13 mouse cellular contexts compared by ENCODE assay signal in the genomic region with DNA sequence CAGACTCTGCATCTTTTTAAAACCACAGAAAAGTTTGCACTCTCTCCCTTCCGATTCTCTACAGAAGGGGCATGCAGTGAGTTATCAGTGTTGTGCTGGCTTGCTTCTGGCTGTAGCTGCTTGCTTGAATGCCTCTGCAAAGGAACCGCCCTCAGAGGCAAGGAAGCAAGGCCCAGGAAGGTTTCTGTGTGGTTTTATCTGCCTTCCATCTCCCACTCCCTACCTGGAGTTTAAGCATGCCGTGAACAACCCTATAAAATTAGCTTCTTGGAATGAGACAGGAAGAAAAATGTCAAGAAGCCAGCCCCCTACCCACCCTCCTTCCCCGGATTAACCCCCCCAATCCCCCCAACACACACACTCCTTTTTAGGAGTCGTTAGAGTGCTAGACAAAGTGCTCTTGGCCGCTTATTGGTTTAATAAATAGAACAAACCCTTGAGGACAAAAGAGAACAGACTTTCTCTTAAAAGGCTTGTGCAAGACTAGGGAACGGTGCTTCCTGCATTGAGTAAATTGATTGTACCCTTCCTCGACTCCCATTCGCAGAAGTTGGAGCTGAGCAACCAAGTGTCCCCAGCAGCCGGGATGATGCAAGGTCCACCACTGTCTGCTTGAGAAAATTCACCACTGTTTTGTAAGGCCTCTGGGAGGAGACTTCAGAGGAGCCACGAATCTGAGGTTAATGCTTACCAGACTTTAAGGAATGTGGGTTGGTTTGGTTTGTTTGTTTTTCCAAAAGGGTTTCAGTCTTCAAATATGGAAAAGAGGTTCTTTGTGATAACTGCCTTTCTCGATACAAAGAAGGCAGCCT. TPM values are rescaled to one million over a fixed set of nuclear protein-coding genes. Genes with fewer than 3 reads are reported as not detected.
DNase-seq lines count a peak whose midpoint lies in the region; ATAC-seq and TF ChIP-seq lines count a peak whose summit lies in the region.
"Had no signal": no experiment of that assay in that cellular context is flagged by ENCODE, and none has a peak within 500 bp of the region (broad histone marks: within the 10 kb centered on the region; RNA-seq: fewer than 3 reads in every experiment).

No protein-coding gene starts in this region.

- H3K4me2 ChIP-seq in liver, embryonic 16.5 days (ENCODE audit: low read depth, low read length), result no peak overlapping the region
- no peak overlapping the region for H3K4me2 ChIP-seq in liver, embryonic 11.5 days
- peak overlapping the region; percentile 43 for H3K4me2 ChIP-seq in lung, embryonic 14.5 days
- H3K4me2 ChIP-seq in stomach, embryonic 14.5 days (replicated peaks; ENCODE audit: low read depth, low read length), result peak overlapping the region; percentile 12; the same call in 1 of the 2 replicates

- 34% methylated on average over 12 of the region's 12 CpGs for WGBS in liver, embryonic 16.5 days (ENCODE audit: insufficient replicate concordance)
- WGBS in liver, embryonic 11.5 days, result 44% methylated on average over 12 of the region's 12 CpGs
- 25% methylated on average over 12 of the region's 12 CpGs for WGBS in embryonic facial prominence, embryonic 10.5 days
- 28% methylated on average over 12 of the region's 12 CpGs for WGBS in lung, embryonic 14.5 days
- WGBS in stomach, embryonic 14.5 days, result 29% methylated on average over 12 of the region's 12 CpGs

- no peaks in the 10 kb centered on the region for H3K9me3 ChIP-seq in liver, embryonic 16.5 days (replicated peaks; ENCODE audit: control insufficient read depth, low read length)
- no peaks in the 10 kb centered on the region for H3K9me3 ChIP-seq in liver, embryonic 11.5 days (ENCODE audit: control insufficient read depth, low read length)
- no peaks in the 10 kb centered on the region for H3K9me3 ChIP-seq in embryonic facial prominence, embryonic 10.5 days
- no peaks in the 10 kb centered on the region for H3K9me3 ChIP-seq in lung, embryonic 14.5 days (ENCODE audit: low read depth, low read length)
- H3K9me3 ChIP-seq in stomach, embryonic 14.5 days (ENCODE audit: control insufficient read depth, low read depth, low read length), result no peaks in the 10 kb centered on the region

- no peaks in the 10 kb centered on the region for H3K4me1 ChIP-seq in liver, embryonic 16.5 days (ENCODE audit: control insufficient read depth, low read depth, low read length)
- H3K4me1 ChIP-seq in liver, embryonic 11.5 days (replicated peaks; ENCODE audit: control insufficient read depth, insufficient read depth, low read length), result peaks cover 11% of the 10 kb centered on the region; the same call in 1 of the 2 replicates
- H3K4me1 ChIP-seq in embryonic facial prominence, embryonic 10.5 days, result peaks cover 38% of the 10 kb centered on the region
- peaks cover 15% of the 10 kb centered on the region; the same call in 1 of the 2 replicates for H3K4me1 ChIP-seq in lung, embryonic 14.5 days (ENCODE audit: insufficient read depth)
- H3K4me1 ChIP-seq in stomach, embryonic 14.5 days (ENCODE audit: control insufficient read depth, insufficient read depth, low read length), result 0 out of 2 replicates have a peak, but pooled peaks cover 8% of the 10 kb centered on the region

- DNase-seq in liver, embryonic 11.5 days (ENCODE audit: low spot score), result no peak
- DNase-seq in embryonic facial prominence, embryonic 10.5 days (ENCODE audit: low spot score), result peak; percentile 27
- peak; percentile 60 for DNase-seq in lung, embryonic 14.5 days
- DNase-seq in gastrocnemius, adult 2 months, result no peak
- DNase-seq: adrenal gland, postnatal 36 days had no signal

- H3K4me3 ChIP-seq in liver, embryonic 16.5 days (ENCODE audit: low read depth, low read length), result no peak overlapping the region
- H3K4me3 ChIP-seq in liver, embryonic 11.5 days (ENCODE audit: low read depth, low read length), result no peak overlapping the region
- no peak overlapping the region for H3K4me3 ChIP-seq in embryonic facial prominence, embryonic 10.5 days
- H3K4me3 ChIP-seq in lung, embryonic 14.5 days (ENCODE audit: low read depth, low read length), result no peak overlapping the region
- H3K4me3 ChIP-seq in stomach, embryonic 14.5 days (ENCODE audit: low read depth, low read length), result no peak overlapping the region
- H3K4me3 ChIP-seq in gastrocnemius, adult 2 months, result no peak overlapping the region

- no peaks in the 10 kb centered on the region for H3K27me3 ChIP-seq in liver, embryonic 16.5 days (ENCODE audit: control insufficient read depth, insufficient read depth, low read depth, low read length)
- no peaks in the 10 kb centered on the region for H3K27me3 ChIP-seq in liver, embryonic 11.5 days (replicated peaks; ENCODE audit: control insufficient read depth, insufficient read depth, low read length)
- peaks cover 16% of the 10 kb centered on the region for H3K27me3 ChIP-seq in embryonic facial prominence, embryonic 10.5 days (replicated peaks; ENCODE audit: low read depth, poor library complexity, severe bottlenecking)
- no peaks in the 10 kb centered on the region for H3K27me3 ChIP-seq in lung, embryonic 14.5 days (ENCODE audit: insufficient read depth, low read length)
- H3K27me3 ChIP-seq in stomach, embryonic 14.5 days (ENCODE audit: control insufficient read depth, insufficient read depth, low read length), result no peaks in the 10 kb centered on the region

- no peak overlapping the region for H3K9ac ChIP-seq in liver, embryonic 16.5 days (ENCODE audit: low read depth, low read length)
- H3K9ac ChIP-seq in liver, embryonic 11.5 days (ENCODE audit: low read depth, low read length), result no peak overlapping the region
- no peak overlapping the region for H3K9ac ChIP-seq in lung, embryonic 14.5 days
- H3K9ac ChIP-seq in stomach, embryonic 14.5 days (replicated peaks; ENCODE audit: low read depth, low read length), result no peak overlapping the region

- H3K36me3 ChIP-seq in liver, embryonic 16.5 days (ENCODE audit: control insufficient read depth, insufficient read depth), result no peaks in the 10 kb centered on the region
- H3K36me3 ChIP-seq in liver, embryonic 11.5 days (ENCODE audit: control insufficient read depth, insufficient read depth, low read length), result no peaks in the 10 kb centered on the region
- no peaks in the 10 kb centered on the region for H3K36me3 ChIP-seq in embryonic facial prominence, embryonic 10.5 days (replicated peaks)
- no peaks in the 10 kb centered on the region for H3K36me3 ChIP-seq in lung, embryonic 14.5 days (ENCODE audit: insufficient read depth)
- no peaks in the 10 kb centered on the region for H3K36me3 ChIP-seq in stomach, embryonic 14.5 days (ENCODE audit: control insufficient read depth, insufficient read depth, low read length)

- ATAC-seq in liver, embryonic 16.5 days (ENCODE audit: low read depth), result peak; percentile 24; the same call in 1 of the 2 replicates
- no peak for ATAC-seq in liver, embryonic 11.5 days (replicated peaks; ENCODE audit: low FRiP score)
- peak; percentile 65 for ATAC-seq in lung, embryonic 14.5 days (ENCODE audit: insufficient read depth)
- ATAC-seq in stomach, embryonic 14.5 days (ENCODE audit: insufficient number of reproducible peaks, insufficient read depth, low FRiP score, low read depth), result no peak
- no peak for ATAC-seq in frontal cortex, adult (ENCODE audit: low TSS enrichment)
- ATAC-seq in CD4-positive, CD25-positive, alpha-beta regulatory T cell, adult 4 months, result no peak
- ATAC-seq: inflammation-experienced regulatory T-cells, adult 6 months had no signal

- intact Hi-C loops in gastrocnemius, adult 2 months (cut with DNase I), result no loop called here

- TF ChIP-seq CTCF in lung, embryonic 14.5 days (IDR thresholded peaks at IDR 0.05; ENCODE audit: low read depth), result no peak
- no peak for TF ChIP-seq CTCF in gastrocnemius, adult 2 months (IDR thresholded peaks at IDR 0.05)

- H3K27ac ChIP-seq in liver, embryonic 16.5 days (ENCODE audit: low read length), result peak overlapping the region; percentile 12; the same call in 1 of the 2 replicates
- H3K27ac ChIP-seq in liver, embryonic 11.5 days (ENCODE audit: low read depth, low read length), result no peak overlapping the region
- H3K27ac ChIP-seq in embryonic facial prominence, embryonic 10.5 days (replicated peaks), result peak overlapping the region; percentile 25
- H3K27ac ChIP-seq in lung, embryonic 14.5 days (ENCODE audit: low read depth), result peak overlapping the region; percentile 87
- H3K27ac ChIP-seq in stomach, embryonic 14.5 days (ENCODE audit: low read length), result peak overlapping the region; percentile 66
- H3K27ac ChIP-seq in gastrocnemius, adult 2 months, result no peak overlapping the region

RNA-seq across cellular contexts. Expression of gene Foxb1, which starts 47.8 kb away (rescaled TPM):
- polyA plus RNA-seq in liver, embryonic 16.5 days (2015; fragmentation: Nextera tagmentation; extraction: Ambion mirVana), result not detected in 2 replicates
- not detected in 2 replicates for polyA plus RNA-seq in liver, embryonic 11.5 days (2014; fragmentation: Nextera tagmentation; extraction: Ambion mirVana)
- polyA plus RNA-seq in embryonic facial prominence, embryonic 10.5 days (2016; fragmentation: Nextera tagmentation; extraction: Ambion mirVana), result 0.26 and 2.2 TPM in 2 replicates
- polyA plus RNA-seq in lung, embryonic 14.5 days (2014; fragmentation: Nextera tagmentation; extraction: Ambion mirVana), result not detected in 2 replicates
- not detected in 2 replicates for polyA plus RNA-seq in stomach, embryonic 14.5 days (2014; fragmentation: Nextera tagmentation; extraction: Ambion mirVana)
- total RNA-seq in gastrocnemius, adult 2 months (2021), result not detected
- polyA plus RNA-seq in CD4-positive, CD25-positive, alpha-beta regulatory T cell, adult 4 months (2017; shearing (Covaris generic)), result not detected
- total RNA-seq: adrenal gland, postnatal 36 days; gastrocnemius, postnatal 4 days; MEL had no signal
- polyA plus RNA-seq: inflammation-experienced regulatory T-cells, adult 6 months; spleen, adult 2 months had no signal

Comparison
In these comparisons a context has a peak if more than half of its experiments do, and no peak if none do; other contexts are left out.
1. ATAC-seq: peak in liver, embryonic 16.5 days (single experiment) and lung, embryonic 14.5 days (single experiment); none in liver, embryonic 11.5 days (single experiment), stomach, embryonic 14.5 days (single experiment), frontal cortex, adult (single experiment) and CD4-positive, CD25-positive, alpha-beta regulatory T cell, adult 4 months (single experiment).
2. H3K27ac ChIP-seq: peak in liver, embryonic 16.5 days (single experiment), embryonic facial prominence, embryonic 10.5 days (single experiment), lung, embryonic 14.5 days (single experiment) and stomach, embryonic 14.5 days (single experiment); none in liver, embryonic 11.5 days (single experiment) and gastrocnemius, adult 2 months (single experiment).
3. H3K4me2 ChIP-seq: peak in lung, embryonic 14.5 days (single experiment) and stomach, embryonic 14.5 days (single experiment); none in liver, embryonic 16.5 days (single experiment) and liver, embryonic 11.5 days (single experiment).
4. DNase-seq: peak in embryonic facial prominence, embryonic 10.5 days (single experiment) and lung, embryonic 14.5 days (single experiment); none in liver, embryonic 11.5 days (single experiment) and gastrocnemius, adult 2 months (single experiment).